Mouse (Mus musculus) heart, postnatal 10 days (tissue): ENCODE results near the gene Ctnnd2. TPM values are rescaled to one million over a fixed set of nuclear protein-coding genes. Genes with fewer than 3 reads are reported as not detected.

Experiments used
- DNase-seq, 2 experiments: peaks; one replicate each; pipeline ENCODE4 v3.0.0; 2021
- intact Hi-C: fragments of 180-260 bp; cut with DNase I; formaldehyde crosslinking; loops from one replicate; pipeline ENCODE4 v1.15.1; 2025
- total RNA-seq, 2 experiments: library from RNA; stranded (reverse); gene quantifications; 2 replicates each; pipeline ENCODE4 v1.2.3; 2021

The Ctnnd2 gene
- total RNA-seq, 2 experiments from 2014 or later = 0.14 to 0.27 TPM

DNA sequence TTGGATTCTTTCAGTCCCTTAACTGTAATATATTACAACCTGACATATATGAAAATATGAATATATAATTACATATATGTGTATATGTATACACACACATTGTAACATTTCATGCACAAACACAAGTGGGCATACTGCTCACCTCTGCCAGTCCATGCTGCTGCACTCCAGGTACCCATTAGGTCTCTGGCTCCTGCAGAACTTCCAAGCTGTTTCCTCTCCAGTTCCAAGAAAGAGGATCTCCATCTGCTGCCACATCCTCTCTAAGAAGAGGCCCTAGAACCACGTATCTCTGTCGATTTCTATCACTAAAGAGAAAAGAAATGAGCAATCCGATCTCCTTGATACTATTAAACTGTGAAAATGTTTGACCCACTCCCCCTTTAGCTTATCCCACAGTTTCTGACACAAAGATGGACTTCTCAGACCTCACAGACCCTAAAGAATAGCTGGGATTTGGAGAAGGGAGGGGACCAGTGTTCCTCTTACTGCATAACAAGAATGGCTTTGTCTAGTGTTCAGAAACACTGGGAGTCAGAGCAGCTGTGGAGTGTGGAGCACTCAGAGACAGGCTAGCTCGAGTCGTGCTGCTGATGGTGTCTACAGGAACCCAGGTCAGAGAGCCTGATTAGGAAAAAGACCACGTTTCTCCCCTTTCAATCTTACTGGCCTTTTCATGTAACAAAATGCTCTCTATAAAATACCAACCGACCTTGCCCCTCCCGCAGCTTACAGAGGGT is 790.2 kb downstream of the Ctnnd2 start:
- DNase-seq = no peak

DNA sequence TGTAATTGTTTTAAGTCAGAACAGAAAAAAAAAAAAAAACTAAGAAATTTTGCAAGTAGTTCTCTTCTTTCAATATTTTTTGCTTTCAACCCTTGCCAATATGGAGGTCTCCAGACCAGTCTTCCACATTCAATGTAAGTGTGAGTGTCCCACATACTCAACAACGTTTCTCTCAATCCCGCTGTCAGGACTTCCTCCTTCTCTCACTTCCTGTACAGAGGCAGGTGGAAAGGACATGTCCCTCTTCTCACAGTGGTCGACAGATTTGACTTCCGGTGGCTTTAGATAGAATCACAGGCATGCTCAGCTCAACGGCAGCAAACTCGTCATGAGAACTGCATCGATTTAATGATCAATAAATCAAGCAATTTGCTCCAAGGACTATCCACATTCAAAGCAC is 791.7 kb downstream of the Ctnnd2 start:
- intact Hi-C loops = no loop called here
- DNase-seq = no peak

More for the DNA sequence above, 790.2 kb downstream of the Ctnnd2 start:
- intact Hi-C loops = no loop called here

GRCm38 (mm10) chr15:30964865-30965679 is 792.7 kb downstream of the Ctnnd2 start:
- intact Hi-C loops = no loop called here

GRCm38 (mm10) chr15:30966826-30967225 is 794.4 kb downstream of the Ctnnd2 start:
- no peak for DNase-seq
- intact Hi-C loops = no loop called here

More at GRCm38 (mm10) chr15:30964865-30965679, 792.7 kb downstream of the Ctnnd2 start:
- no peak for DNase-seq

DNA sequence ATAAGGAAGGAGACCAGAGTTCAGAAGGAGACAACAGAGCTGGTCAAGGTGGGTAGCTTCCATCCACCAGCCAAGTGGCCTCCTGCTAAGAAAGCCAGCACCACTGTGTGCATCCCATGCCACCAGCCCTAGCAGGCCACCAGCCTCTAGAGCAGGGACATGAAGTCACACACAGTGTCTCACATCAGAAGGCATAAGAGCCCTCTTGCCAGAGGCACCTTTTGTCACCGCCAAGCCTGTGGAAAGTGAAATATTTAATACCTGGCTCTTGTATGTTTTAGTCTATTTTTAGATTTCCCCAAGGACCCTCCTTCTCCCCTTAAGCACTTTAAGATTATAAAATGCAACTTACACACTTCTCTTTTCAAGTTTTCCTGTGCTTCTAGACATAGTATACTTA is 802.0 kb downstream of the Ctnnd2 start:
- intact Hi-C loops = no loop called here
- DNase-seq = no peak

- DNase-seq = no peak
- intact Hi-C loops = no loop called here
These were observed 802.8 kb downstream of the Ctnnd2 start for GRCm38 (mm10) chr15:30974991-30975775.

- DNase-seq = peak in 1 of 2 experiments; percentile 9
- intact Hi-C loops = no loop called here
These were observed 804.9 kb downstream of the Ctnnd2 start for GRCm38 (mm10) chr15:30977166-30977740.

GRCm38 (mm10) chr15:30986890-30987289 is 814.5 kb downstream of the Ctnnd2 start:
- peak; percentile 56 to 68 for DNase-seq
- intact Hi-C loops = no loop called here

DNA sequence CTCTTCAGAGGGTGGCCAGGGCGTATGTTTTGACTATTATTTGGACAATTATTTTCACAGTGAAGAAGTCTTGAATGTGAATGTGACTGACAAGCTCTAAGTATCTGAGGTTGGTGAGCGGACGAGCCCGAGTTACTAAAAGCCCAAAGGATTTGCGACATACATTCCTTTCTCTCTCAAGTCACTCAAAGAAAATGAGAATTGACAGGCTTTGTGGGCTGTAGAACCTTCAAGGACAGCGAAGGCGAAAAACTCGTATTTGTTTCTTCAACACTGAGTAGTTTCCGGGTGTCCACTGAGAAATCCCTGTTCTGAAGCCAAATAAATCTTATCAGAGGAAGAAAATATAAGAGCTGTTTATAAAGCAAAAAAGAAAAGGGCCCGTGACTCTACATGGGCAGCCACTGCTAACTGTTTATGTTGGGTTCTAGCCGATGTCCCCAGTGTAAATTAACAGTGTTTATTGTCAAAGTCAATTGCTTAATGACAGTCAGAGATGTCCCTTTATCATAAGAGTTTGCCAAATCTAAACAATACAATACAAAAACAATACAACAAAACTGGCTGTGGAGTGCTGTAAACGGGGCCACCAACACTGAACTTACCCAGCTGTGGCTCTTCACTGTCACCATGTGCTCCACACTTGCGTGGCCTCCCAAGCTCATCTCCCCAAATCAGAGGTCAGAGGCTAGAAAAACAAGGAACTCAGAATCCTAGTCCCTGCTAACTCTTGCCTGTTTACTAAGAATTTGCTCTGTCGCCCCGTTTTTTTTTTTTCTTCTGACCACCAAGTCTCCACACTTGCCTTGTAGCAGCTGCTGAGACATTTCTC is 818.2 kb downstream of the Ctnnd2 start:
- intact Hi-C loops = no loop called here
- peak; percentile 12 to 19 for DNase-seq

DNA sequence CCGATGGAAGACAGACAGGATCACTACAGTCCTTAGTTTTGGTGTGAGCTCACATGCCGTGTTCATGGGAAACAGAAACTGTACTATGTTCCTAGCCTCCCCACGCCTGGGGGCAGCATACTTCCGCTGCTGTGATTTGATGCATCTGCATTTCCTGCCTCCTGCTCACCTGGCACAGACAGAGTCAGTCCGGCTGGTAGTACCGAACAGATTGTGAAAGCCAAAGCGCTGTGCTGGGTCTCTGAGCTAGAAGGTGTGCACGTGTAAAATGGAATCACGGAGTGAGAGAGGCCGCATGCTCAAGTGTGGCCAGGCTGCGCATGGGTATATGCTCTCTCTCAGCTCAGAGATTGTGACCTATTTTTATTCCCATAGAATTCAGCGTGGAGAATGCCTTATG is 820.0 kb downstream of the Ctnnd2 start:
- intact Hi-C loops = no loop called here
- DNase-seq = no peak

DNA sequence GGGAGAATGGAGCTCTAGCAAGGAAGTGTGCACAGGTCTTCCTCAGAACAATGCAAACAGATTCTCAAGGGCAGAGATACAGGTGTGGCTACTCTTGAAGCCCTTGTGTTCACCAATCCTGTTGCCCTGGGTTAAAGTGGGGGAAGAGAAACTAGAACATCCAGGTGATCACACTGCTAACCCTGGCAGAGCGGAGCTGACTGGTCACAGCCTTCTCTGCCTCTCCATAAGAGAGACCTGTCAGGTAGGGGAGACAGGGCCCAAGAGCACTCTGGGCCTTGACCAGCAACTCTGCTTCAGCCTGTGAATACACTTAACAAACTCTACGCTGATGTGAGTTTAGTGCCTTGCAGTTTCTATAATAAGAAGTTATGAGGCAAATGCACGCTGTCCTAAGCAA is 820.5 kb downstream of the Ctnnd2 start:
- DNase-seq = no peak
- intact Hi-C loops = no loop called here

DNA sequence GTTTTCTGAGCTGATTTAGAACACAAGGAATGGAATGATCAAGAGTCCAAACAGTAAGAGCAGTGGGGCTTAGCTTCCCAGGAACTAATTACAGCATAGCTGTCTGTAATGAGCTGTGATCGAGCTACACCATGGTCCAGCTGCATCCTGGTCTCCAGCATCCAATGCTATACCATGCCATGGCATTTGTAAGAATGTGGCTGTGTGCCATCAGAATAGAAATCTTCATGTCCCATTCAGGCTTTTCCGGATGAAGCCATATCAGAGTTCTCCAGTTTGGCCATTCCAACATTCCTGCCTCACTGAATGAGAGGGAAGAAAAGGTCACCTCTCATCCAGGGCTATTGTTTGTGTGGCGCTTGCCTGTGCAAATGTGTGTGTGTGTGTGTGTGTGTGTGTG is 823.0 kb downstream of the Ctnnd2 start:
- intact Hi-C loops = no loop called here
- DNase-seq = no peak

GRCm38 (mm10) chr15:31004468-31004867 is 832.1 kb downstream of the Ctnnd2 start:
- intact Hi-C loops = no loop called here
- DNase-seq = no peak

GRCm38 (mm10) chr15:31004976-31005375 is 832.6 kb downstream of the Ctnnd2 start:
- intact Hi-C loops = no loop called here
- no peak for DNase-seq

- no peak for DNase-seq
- intact Hi-C loops = no loop called here
These were observed 833.8 kb downstream of the Ctnnd2 start for GRCm38 (mm10) chr15:31006050-31006824.

DNA sequence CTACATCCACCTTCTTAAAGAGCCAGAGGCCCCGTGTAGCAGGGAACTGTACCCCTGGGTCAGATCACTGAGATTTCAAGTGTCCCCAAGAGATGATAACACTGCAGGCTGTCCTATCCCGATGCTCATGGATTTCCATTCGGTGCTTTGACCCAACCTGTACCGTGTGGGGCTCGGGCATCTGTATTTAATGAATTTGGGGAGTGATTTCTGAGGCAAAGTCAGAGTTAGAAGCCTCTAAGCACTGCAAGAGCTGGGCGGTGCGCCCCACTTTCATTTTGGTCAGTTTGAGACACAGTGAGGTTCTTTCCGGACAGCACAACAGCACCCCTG is 834.4 kb downstream of the Ctnnd2 start:
- no peak for DNase-seq
- intact Hi-C loops = no loop called here

DNA sequence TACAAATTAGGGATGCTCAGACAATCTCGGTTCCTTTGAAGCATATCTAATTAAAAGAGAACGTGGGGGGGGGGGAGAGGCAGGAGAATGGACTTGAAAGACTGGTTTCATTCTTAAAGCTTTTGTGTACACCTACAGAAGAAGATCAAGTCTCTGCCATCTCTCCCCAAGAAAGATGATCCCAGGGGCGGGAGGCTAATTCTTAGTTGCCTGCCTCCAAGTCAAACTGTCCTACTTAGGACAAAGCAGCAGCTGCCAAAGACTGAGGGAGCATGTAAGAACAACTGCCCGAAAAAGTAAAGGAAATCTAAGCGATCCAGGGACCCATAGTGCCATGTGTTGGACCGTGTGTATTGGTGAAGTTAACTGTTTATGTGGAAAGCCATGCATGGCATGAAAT is 836.2 kb downstream of the Ctnnd2 start:
- no peak for DNase-seq
- intact Hi-C loops = no loop called here

GRCm38 (mm10) chr15:31020769-31021168 is 848.4 kb downstream of the Ctnnd2 start:
- intact Hi-C loops = no loop called here

GRCm38 (mm10) chr15:31022012-31022411 is 849.6 kb downstream of the Ctnnd2 start:
- intact Hi-C loops = no loop called here
- DNase-seq = no peak

More at GRCm38 (mm10) chr15:31020769-31021168, 848.4 kb downstream of the Ctnnd2 start:
- no peak for DNase-seq
